Mouse (Mus musculus) adrenal gland, postnatal 0 days (tissue): ENCODE results near the gene 1700093K21Rik. TPM values are rescaled to one million over a fixed set of nuclear protein-coding genes. Genes with fewer than 3 reads are reported as not detected.

Experiments
- microRNA-seq: library from miRNA; unstranded; fragments of <30 nt; microRNA quantifications from one replicate; pipeline ENCODE4, GENCODE M21; 2016; ENCODE audit warnings: borderline replicate concordance; ENCODE audit not compliant: insufficient number of aligned reads
- polyA plus RNA-seq: library from polyadenylated mRNA; unstranded; fragments of >200 nt; fragmentation: Nextera tagmentation; extraction: Ambion mirVana; gene quantifications from 2 replicates; pipeline ENCODE4 v1.2.1, GENCODE M21; 2015

1700093K21Rik gene
- polyA plus RNA-seq, result not detected in 2 replicates

GRCm38 (mm10) chr11:23520473-23521205 is at the start of gene 1700093K21Rik:
Gene 1700093K21Rik (minus strand): TSS chr11:23521155.

DNA sequence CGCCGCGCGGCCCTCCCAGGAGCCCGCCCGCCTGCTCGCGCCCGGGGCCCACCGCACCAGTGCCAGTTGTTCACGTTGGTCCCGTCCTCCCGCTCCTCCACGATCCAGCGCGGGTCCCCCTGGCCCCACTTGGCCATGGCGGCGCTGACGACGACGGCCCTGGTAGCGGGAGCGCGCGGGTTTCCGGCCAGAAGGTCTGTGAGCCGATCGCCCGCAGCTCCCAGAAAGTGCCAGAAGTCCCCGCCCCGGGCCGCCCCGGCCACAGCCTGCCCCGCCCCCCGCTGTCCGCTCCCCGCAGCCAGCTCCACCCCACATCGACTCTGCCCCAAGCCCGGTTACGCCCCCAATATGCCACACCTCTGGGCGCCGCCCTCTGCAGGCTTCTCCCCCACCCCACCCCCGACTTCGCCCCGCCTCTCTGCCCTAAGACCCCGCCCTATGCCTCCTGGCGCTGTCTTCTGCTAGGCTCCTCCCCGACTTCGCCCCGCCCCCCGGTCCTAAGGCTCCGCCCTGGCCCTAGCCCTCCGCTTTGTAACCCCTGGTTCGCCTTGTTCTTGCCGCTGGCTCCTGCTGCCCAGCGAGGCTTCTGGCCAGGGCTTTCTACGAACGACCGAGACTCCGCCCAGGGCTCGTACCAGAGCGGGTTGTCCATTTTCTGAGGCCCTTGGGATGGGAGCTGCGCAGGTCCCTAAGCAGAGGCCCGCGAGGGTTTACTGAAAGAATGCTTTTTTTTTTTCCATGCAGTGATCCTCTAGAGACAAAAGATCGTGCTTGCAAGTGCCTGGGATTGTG is 23.0 kb downstream of the 1700093K21Rik start, which contains the start of gene Ahsa2:
Gene Ahsa2 (minus strand): TSS at position 313 of the 792 bp plus-strand sequence.

Small RNA genes lying within 50 kb of the gene (microRNA-seq; reads per million reads assigned to microRNA genes)
- gene Gm47279, result not detected

Other genes with a start within 250 kb of the 1700093K21Rik start
- gene Usp34, start 214.3 kb downstream of the 1700093K21Rik start, polyA plus RNA-seq, result 15.6 and 16.6 TPM in 2 replicates
- 24.7 and 30.3 TPM in 2 replicates for gene Ahsa2, start 23.1 kb downstream of the 1700093K21Rik start, polyA plus RNA-seq
- 28.4 and 29.8 TPM in 2 replicates for gene 0610010F05Rik, start 112.5 kb upstream of the 1700093K21Rik start, polyA plus RNA-seq
- 14.0 and 15.4 TPM in 2 replicates for gene Pus10, start 144.5 kb upstream of the 1700093K21Rik start, polyA plus RNA-seq
- 42.4 and 77.3 TPM in 2 replicates for gene Pex13, start 144.8 kb upstream of the 1700093K21Rik start, polyA plus RNA-seq
- gene Rel, start 249.8 kb upstream of the 1700093K21Rik start, polyA plus RNA-seq, result 0.55 and 1.0 TPM in 2 replicates